Mouse (Mus musculus) cerebellum, postnatal 4 days (tissue): Measurements from ENCODE around the gene Map3k6.

Experiments used
- DNase-seq, 2 experiments: peaks; one replicate each; pipeline ENCODE4 v3.0.0; 2022; ENCODE audit warnings: low spot score in 2 of 2, mixed read lengths in 1 of 2

Gene Map3k6

DNA sequence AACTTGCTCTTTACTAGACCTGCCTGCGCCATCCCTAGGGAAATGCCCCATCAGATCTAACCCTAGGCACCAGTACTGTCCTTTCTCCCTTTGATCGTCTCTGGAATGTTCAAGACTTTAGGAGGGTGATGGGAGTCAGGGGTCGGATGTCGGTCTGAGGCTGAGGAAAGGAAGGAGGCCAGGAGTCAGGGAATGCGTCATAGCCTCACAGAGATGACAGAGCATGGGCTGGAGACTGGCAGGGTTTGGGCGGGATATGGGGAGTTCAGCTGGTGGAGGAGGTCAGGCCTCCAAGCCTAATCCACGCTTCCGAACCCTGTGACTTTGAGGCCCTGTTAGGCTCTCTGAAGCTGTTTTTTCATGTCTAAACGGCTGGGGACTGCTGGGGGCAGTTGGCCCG is 27.0 kb upstream of the Map3k6 start:
- DNase-seq: no peak

DNA sequence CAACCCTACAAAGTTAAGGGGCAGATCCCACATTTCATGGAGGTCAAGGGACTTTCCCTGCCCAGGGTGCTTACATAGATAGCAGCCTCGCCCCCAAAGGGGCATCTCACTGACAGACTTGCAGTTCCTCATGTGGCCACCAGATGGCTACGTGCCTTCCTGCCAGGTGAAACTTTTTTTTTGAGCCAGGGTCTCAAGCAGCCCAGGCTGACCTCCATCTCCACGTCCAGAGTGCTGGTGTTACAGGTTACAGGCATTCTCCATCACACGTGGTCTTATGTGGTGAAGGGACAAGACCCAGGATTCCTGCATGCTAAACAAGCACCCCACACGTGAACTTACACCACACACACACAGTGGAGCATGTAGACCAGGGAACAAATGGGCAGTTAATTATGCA is 23.0 kb upstream of the Map3k6 start:
- DNase-seq: peak in 1 of 2 experiments; percentile 78

DNA sequence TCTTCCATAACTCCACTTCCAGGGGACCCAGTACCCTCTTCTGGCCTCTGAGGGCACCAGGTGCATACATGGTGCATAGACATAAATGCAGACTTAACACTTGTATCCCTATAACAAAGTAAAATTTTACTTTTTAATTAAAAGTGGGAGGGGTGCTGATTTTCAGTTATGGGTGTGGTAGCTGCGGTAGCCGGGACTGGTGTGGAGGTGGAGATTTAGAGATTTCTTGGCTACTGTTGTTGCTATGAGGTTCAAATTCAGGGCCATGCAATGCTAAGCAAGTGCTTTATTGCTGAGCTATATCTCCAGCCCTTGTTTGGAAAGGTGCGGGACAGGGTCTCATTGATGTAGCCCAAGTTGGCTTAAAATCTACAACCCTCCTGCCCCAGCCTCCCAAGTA is 21.9 kb upstream of the Map3k6 start:
- no peak for DNase-seq

DNA sequence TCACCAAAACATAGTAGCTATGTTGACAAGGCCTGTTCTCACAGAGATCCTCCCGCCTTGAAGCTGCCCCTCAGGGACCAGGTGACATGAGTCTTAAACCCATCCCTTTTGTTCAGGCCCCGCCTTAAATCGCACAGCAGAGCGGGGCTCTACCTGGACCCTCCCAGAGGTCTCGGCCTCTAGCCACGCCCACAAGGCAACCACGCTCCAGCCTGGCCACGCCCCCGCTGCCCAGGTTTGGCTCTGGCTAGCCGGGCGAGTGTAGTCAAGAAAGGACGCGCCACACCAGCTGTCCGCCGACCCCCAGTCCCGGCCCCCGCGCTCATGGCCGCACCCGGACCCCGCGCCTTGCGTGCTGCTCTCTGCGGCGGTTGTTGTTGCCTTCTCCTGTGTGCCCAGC is 20.0 kb upstream of the Map3k6 start:
- no peak for DNase-seq

DNA sequence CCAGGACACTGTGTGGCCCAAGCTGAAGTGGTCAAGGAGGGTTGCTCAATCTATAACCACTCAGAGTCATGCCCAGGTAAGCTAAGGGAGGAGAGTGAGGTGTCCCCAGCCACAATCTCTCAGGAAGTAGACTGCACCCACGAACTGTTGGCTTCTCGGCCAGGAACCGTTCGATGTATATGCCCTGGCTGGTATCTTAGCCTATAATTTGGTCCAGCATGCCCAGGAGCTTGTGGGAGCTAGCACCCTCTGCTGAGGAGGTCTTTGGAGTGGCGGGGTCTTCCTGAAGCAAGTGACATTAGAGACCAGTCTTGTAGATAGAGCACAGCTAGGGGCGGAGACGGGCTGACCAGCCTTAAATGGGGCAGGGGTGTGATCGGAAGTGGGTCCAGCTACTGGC is 18.9 kb upstream of the Map3k6 start:
- no peak for DNase-seq

DNA sequence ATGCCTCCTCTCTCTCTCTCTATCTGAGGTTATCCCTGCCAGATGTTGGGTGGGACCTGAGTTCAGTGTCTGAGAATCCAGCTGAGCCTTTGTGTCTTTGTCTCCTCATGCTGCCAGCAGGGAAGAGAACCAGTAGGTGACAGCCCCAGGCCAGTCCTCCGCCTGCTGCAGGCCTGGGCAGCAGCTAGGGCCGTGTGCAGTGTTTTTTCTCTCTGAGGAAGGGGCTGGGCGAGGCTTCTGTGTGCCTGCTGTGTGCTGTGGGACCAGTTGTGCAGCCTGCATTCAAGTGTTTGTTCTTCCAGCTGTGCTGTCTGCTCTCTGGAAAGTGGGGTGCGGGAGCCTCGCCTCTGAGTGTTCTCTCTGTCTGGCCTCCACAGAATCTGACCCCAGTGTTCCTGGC is 16.7 kb upstream of the Map3k6 start:
- DNase-seq: no peak

DNA sequence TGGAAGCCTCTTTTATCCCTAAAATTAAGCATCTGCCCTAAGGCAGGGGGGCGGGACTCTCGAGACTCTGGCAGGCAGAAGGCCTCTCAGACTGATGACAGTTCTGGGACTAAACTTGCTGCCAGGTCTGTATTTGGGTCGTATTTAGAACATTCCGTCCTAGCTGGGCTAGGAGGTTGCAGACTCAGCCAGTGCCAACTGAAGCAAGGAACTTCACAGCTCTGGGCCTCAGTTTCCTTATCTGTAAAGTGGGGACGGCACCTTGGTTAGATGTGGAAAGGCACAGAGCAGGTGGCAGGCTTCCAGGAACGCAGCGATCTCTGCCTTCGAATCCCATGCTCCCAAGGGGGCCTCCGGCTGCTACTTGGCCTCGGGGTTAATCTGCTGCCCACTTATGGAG is 14.5 kb upstream of the Map3k6 start:
- no peak for DNase-seq

DNA sequence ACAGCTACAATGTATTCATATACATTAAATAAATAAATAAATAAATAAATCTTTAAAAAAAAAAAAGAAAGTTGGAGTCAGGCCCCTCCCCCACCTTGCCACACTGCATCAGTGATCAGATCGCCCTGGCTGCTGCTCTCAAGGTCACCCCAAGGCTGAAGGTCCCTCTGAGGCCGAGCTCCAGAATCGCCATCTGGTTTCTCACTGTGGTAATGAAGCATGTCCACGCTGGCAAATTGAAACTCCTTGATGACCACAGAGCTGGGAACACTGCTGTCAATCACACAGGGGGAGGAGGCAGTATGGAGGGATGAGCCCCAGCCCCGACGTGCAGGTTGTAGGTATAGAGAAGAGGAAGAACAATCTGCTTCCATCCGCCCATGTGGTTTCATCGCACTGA is 13.0 kb upstream of the Map3k6 start:
- no peak for DNase-seq

DNA sequence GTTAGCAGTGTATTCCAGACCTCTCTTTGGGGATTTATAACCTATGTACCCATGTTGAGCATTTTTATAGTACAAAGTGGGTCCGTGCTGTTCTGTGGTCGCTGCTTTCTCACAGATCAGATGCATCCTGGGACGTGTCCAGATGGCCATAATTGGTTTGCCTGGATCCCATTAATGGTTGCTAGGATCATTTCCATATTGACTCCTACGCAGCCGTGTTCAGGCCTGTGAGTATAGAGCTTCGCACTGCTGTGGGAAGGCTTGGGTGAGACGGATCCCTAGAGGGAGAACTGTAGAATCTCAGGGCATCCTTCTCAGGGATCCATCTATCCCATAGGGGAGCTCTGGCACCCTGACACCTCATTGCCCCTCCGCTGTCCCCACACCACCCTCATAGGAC is 11.0 kb upstream of the Map3k6 start:
- no peak for DNase-seq

DNA sequence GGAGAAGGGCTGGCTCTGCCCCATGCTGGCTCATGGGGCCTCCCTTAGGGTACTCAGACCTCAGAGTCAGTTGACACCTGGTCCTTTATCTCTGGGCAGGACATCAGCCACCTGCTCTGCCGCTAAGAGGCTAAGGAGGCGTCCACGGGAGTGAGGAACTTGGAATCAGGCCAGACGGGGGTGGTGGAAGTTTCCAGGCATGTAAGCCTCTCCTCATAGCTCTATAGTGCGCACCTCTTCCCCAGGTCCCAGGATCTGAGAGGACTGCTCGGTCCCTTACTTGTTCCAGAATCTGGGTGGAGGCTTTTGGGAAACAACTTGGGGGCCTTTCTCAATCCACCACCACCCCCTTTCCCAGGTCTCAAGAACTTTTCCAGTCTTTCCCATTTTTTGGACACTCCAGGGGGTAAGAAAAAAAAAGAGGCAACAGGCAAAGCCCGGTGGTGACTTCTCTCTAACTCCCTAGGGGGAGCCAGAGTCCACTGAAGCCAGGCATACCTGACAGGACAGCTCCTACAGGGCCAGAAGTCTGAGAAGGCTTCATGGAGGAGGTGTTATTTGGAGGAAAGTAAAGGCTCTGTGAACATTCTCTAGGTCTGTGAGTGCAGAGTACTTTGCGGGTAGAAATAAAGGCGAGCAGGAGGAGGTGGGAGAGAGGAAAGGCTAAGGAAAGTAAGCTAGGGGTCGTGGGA is 7.2 kb upstream of the Map3k6 start:
- DNase-seq: no peak

DNA sequence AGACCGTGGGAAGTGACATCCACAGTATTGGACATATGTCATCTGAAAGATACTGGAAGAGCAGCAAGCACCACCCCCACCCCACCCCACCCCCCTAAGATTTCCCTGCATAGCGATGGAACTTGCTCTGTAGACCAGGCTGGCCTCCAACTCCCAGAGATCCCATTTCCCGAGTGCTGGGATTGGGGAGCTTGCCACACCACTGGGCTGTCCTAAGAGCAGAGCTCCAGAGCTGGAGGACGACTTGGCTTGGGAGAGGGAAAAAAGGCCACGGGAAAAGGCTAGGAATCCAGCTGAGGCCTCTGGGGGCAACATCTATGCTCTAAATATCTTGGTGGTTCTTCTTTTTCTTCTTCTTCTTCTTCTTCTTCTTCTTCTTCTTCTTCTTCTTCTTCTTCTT is 5.8 kb upstream of the Map3k6 start:
- no peak for DNase-seq

DNA sequence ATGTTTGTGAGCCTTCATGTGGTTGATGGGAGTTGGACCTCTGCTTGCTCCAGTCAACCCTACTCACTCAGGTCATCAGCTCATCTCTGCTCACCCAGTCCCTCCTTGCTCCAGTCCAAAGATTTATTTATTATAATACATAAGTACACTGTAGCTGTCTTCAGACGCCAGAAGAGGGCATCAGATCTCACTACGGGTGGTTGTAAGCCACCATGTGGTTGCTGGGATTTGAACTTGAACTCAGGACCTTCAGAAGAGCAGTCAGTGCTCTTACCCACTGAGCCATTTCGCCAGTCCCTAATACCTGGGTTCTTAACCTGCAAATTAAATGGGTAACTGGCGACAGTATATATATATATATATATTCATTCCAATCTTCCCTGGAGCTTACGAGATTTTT is 5.2 kb upstream of the Map3k6 start:
- no peak for DNase-seq

DNA sequence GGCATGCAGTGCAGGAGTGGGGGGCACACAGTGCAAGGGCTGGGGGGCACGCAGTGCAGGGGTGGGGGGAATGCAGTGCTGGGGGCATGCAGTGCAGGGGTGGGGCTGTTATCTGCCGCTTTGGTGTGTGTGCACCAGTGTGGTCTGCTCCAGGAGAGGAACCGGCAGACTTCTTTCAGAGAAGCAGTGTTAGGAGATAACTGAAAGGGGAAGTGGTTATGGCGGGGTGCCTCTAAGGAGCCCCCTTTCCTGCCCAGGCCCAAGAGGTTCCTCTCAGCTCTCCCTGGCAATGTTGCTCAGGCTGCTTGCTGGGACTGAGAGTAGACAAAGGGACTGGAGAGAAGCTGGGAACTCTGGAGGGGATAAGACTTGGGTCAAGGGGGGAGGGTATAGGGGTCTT is 2.7 kb upstream of the Map3k6 start:
- DNase-seq: no peak

DNA sequence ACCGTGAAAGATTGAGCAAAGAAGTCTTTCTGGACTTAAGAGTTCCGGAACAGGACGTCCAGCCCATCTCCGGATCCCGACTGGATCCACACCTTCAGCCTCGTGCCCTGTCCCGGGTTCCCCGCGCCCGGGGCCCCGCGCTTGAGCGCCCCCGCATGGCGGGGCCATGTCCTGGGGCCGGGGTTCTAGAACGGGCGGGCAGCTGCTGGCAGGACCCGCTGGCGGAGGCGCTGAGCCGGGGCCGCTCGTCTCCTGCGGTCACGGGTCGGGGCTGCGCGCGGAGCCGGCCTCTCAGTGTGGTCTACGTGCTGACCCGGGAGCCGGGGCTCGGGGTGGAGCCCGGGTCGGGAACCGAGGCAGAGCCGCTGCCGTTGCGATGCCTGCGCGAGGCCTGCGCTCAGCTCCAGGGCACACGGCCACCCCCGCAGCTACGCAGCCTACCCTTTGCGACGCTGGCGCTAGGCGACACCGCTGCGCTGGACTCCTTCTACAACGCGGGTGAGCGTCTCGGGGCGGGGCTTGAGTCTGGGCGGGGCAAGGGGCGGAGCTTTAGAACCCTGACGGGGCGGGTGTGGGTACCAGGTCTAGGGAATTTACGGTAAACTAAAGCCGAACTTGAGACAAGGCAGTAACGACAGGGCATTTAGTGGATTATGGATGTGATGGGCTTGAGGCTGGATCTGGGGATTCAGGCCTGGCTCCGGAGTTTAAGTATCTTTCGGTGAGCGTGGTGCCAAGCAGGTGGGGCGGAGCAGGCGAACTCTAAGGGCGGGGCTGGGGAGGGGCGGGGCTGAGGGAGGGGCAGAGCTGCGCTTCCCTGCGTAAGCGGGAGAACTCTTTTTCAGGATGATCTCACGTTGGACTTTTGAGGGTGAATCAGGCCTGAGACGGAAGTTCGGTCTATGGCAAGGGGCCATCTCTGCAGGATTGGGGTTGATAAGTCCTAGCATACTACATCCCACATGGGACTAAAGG is 603 bp downstream of the Map3k6 start:
- DNase-seq: peak; percentile 58 to 84

DNA sequence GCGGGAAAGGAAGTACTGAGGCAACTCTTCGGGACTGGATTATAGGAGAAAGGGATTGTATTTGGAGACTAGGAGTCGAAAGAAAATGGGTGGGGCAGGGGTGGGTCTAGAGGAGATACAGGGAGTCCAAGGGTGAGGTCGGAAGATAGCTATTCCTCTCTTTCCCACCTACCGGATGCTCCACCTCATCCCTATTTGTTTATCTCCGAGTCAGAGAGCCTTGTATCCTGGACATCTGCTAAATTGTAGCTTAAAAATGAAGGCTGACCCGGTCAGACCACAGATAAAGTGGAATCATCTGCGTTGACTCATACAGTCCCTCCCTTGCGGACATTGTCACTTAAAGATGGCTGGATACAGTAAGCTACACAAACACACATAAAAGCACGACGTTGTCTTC is 1.3 kb downstream of the Map3k6 start:
- DNase-seq: no peak

DNA sequence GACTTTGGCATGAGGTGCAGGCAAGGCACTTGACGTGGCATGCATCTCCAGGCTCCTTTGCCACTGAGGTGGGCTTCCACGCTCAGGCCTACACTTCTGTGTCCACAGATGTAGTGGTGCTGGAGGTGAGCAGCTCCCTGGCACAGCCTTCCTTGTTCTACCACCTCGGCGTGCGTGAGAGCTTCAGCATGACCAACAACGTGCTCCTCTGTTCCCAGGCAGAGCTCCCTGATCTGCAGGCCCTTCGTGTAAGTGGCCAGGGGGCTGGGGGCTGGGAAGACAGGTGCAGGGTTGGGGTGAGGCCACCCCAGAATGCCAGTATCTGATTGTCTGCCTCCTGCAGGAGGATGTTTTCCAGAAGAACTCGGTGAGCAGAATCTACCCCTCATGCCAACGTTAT is 2.1 kb downstream of the Map3k6 start:
- DNase-seq: no peak

DNA sequence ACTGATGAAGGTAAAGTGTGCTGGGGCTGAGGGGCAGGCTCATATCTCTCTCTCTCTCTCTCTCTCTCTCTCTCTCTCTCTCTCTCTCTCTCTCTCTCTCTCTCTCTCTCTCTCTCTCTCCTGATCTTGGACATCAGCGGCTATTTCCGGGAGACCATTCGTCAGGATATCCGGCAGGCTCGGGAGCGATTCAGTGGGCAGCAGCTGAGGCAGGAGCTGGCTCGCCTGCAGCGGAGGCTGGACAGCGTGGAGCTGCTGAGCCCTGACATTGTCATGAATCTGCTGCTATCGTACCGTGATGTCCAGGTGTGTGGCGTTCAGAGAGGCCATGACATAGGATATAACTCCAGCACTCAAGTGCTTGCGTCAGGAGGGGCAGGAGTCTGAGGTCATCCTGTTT is 2.9 kb downstream of the Map3k6 start:
- DNase-seq: no peak

DNA sequence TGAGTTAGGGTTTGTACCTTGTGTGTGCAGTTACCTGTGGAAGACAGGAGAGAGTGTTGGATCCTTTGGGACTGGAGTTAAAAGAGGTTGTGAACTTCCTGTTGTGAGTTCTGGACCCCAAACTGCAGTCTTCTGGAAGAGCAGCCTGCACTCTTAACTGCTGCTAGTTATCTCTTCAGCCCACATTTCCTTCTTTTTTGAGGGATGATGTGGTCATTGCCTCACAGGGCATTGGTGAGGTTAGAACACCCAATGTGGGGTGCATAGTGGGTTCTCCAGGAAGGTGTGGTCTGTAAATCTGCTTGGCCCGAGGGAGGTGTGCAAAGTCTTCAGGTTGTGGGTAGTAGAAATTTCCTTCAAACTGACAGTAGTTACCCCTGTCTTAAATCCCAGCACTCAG is 3.7 kb downstream of the Map3k6 start:
- no peak for DNase-seq

DNA sequence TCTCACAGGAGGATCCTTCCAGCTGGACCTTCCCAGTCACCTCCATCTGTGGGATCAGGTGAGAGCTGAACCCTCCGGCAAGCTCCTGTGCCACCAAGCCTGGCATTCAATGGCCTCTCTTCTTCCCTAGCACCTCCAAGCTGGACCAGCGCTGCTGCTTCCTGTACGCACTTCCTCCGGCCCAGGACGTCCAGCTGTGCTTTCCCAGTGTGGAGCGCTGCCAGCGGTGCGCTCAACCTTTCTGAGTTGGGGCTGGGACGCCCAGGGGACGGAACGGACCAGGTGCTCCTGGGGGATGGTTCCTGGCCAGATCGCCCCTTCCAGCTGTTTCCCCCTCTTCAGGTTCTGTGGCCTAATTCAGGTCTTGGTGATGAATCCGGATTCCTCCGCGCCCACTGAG is 6.5 kb downstream of the Map3k6 start:
- no peak for DNase-seq

DNA sequence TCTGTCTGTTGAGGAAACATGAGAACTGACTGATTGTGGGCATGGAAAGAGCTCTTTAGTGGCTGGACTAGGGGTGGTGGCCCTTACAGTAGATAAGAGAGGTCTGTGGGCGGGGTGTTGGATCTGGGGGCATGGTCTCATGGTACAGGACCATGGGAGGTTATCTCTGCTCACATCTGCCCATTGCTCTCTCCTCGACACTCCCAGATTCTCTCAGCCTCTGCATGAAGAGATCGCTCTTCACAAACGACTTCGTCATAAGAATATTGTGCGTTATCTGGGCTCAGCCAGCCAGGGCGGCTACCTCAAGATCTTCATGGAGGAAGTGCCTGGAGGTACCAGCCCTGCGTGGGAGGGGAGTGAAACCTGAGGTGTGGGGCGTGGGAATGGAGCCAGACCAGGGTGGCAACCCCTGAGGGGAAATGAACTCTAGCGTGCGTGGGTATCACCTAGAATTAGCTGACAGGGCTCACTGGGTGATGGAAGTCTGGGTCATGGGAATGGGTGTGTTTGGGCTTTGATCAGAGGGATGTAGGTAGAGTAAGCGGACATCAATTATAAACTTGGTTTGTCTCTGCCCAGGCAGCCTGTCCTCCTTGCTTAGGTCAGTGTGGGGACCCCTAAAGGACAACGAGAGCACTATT is 7.3 kb downstream of the Map3k6 start:
- DNase-seq: no peak

DNA sequence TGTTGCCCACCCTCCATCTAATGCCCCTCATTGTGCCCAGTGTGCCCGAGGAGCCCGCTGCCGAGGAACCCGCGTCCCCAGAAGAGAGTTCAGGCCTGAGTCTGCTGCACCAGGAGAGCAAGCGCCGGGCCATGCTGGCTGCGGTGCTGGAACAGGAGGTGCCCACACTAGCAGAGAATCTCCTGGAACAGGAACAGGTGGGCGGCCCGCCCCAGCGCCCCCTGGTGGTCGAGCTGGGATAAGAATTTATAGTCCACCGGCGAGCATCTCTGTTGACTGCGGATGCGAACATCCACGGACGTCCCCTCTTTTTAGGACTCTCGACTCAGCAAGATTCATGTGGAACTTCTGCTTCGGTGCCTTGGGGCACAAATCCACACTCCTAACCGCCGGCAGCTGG is 10.0 kb downstream of the Map3k6 start:
- peak; percentile 77 to 88 for DNase-seq

DNA sequence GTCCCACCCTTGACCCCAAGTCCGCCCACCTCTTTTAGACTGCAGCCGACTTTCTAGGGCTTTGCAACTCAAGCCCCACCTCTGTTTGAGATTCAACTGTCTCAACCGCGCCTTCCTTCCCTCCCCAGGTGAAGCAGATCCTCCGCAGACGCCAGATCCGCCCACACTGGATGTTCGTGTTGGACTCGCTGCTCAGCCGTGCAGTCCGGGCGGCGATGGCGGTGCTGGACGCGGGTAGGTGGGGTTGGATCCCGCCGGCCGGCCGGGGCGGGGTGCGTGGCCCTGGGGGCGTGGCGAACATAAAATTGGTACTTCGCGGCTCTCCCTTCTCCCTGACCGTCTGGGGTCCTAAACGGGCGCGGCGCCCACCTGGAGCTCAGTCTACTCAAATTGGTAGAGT is 10.6 kb downstream of the Map3k6 start:
- DNase-seq: no peak

DNA sequence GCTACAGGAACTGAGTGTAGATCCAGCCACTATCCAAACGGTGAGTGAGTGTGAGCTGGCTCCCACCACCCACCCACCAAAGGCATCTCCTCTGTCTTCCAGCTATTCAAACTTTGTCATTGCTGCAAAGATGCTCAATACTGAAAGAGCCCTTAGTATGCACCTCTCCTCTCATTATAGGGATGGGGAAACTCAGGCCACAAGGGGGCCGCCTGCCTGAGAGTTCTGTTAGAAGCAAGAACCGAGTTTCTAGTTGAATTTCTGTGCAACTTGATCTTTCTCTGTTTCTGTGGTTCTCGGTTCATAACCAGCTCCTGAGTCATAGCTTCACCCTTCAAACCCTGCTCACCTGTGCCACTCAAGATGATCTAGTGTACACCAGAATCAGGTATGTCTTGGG is 11.5 kb downstream of the Map3k6 start:
- no peak for DNase-seq
